Mouse (Mus musculus) myocyte (in vitro differentiated cells): ENCODE measurements around the gene Tmcc3. TPM values are rescaled to one million over a fixed set of nuclear protein-coding genes. Genes with fewer than 3 reads are reported as not detected.

Source experiments
- H3K27me3 ChIP-seq: one replicate; pipeline ENCODE4 v1.6.1; 2011; ENCODE audit not compliant: control insufficient read depth, insufficient read depth, insufficient read length
- H3K36me3 ChIP-seq: one replicate; pipeline ENCODE4 v1.6.1; 2011; ENCODE audit not compliant: control insufficient read depth, insufficient read depth
- H3K4me2 ChIP-seq: one replicate; pipeline ENCODE4 v1.6.1; 2011; ENCODE audit warnings: low read depth, control low read depth
- H3K4me3 ChIP-seq: one replicate; pipeline ENCODE4 v1.5.1; 2011; ENCODE audit warnings: mild to moderate bottlenecking, control low read depth, moderate library complexity
- H3K79me2 ChIP-seq: one replicate; pipeline ENCODE4 v1.6.1; 2011; ENCODE audit not compliant: control insufficient read depth, insufficient read depth
- H3ac ChIP-seq: one replicate; pipeline ENCODE4 v1.6.1; 2011; ENCODE audit not compliant: control insufficient read depth, insufficient read length
- CEBPB ChIP-seq: IDR thresholded peaks from 2 replicates; pipeline ENCODE4 v1.6.1; 2011; ENCODE audit warnings: mild to moderate bottlenecking, moderate library complexity; ENCODE audit not compliant: poor library complexity, insufficient read depth, severe bottlenecking
- E2F4 ChIP-seq: IDR thresholded peaks from one replicate; pipeline ENCODE4 v1.6.1; 2011; ENCODE audit warnings: mild to moderate bottlenecking, control low read depth, moderate library complexity; ENCODE audit not compliant: insufficient read depth
- MAX ChIP-seq: IDR thresholded peaks from one replicate; pipeline ENCODE4 v1.6.1; 2011; ENCODE audit warnings: low read depth, mild to moderate bottlenecking, control low read depth
- MYOD1 ChIP-seq, 3 experiments: IDR thresholded peaks; one replicate each; pipeline ENCODE4 v1.6.1; 2011; ENCODE audit warnings: control low read depth in 2 of 3, low read depth in 2 of 3, mild to moderate bottlenecking in 2 of 3, moderate library complexity in 1 of 3; ENCODE audit not compliant: insufficient read length in 2 of 3, control insufficient read depth in 1 of 3
- MYOG ChIP-seq, 3 experiments: IDR thresholded peaks; one replicate each; pipeline ENCODE4 v1.6.1; 2011; ENCODE audit warnings: control low read depth in 2 of 3, low read depth in 2 of 3, mild to moderate bottlenecking in 2 of 3; ENCODE audit not compliant: insufficient read length in 2 of 3, control insufficient read depth in 1 of 3, insufficient read depth in 1 of 3
- POLR2A ChIP-seq: IDR thresholded peaks from one replicate; pipeline ENCODE4 v1.6.1; 2011; ENCODE audit warnings: low read depth, mild to moderate bottlenecking, control low read depth, moderate library complexity; ENCODE audit not compliant: insufficient read length
- POLR2AphosphoS2 ChIP-seq: IDR thresholded peaks from one replicate; pipeline ENCODE4 v1.6.1; 2011; ENCODE audit warnings: low read depth, control low read depth; ENCODE audit not compliant: insufficient read length
- REST ChIP-seq: IDR thresholded peaks from one replicate; pipeline ENCODE4 v1.6.1; 2011; ENCODE audit warnings: mild to moderate bottlenecking, control low read depth, moderate library complexity; ENCODE audit not compliant: insufficient read depth, insufficient read length
- SRF ChIP-seq: IDR thresholded peaks from one replicate; pipeline ENCODE4 v1.6.1; 2011; ENCODE audit warnings: low read depth; ENCODE audit not compliant: control insufficient read depth, insufficient read length
- TCF12 ChIP-seq: IDR thresholded peaks from one replicate; pipeline ENCODE4 v1.6.1; 2011; ENCODE audit warnings: mild to moderate bottlenecking, control low read depth; ENCODE audit not compliant: poor library complexity, insufficient read depth, severe bottlenecking
- TCF3 ChIP-seq: IDR thresholded peaks from one replicate; pipeline ENCODE4 v1.6.1; 2011; ENCODE audit warnings: low read depth, control low read depth; ENCODE audit not compliant: insufficient read length
- USF1 ChIP-seq: IDR thresholded peaks from one replicate; pipeline ENCODE4 v1.6.1; 2011; ENCODE audit warnings: low read depth, mild to moderate bottlenecking, control low read depth, moderate library complexity
- polyA plus RNA-seq: library from polyadenylated mRNA; unstranded; fragments of >200 nt; fragmentation: generic; extraction: Trizol; gene quantifications from one replicate; pipeline ENCODE4 v1.2.1, GENCODE M21; 2012; ENCODE audit warnings: missing spikeins

Tmcc3 gene
- polyA plus RNA-seq, 1 experiment, result 16.6 TPM

- Histone ChIP-seq H3K27me3 (no peaks in the 10 kb centered on the region), H3ac (no peak overlapping the region), H3K4me2 (peak overlapping the region; percentile 57), H3K36me3 (no peaks in the 10 kb centered on the region), H3K79me2 (peaks cover 22% of the 10 kb centered on the region), H3K4me3 (no peak overlapping the region)
- TF ChIP-seq MYOD1 (IDR thresholded peaks at IDR 0.05; ENCODE audit: control insufficient read depth in 1 of 3, insufficient read length in 2 of 3, low read depth in 2 of 3), result peak in 2 of 3 experiments; percentile 82 to 87
- no peak for TF ChIP-seq MAX
- TF ChIP-seq TCF3, result peak; percentile 25
- TF ChIP-seq MYOG (IDR thresholded peaks at IDR 0.05; ENCODE audit: control insufficient read depth in 1 of 3, insufficient read depth in 1 of 3, insufficient read length in 2 of 3, low read depth in 2 of 3), result peak in 1 of 3 experiments; percentile 39
Measured at GRCm38 (mm10) chr10:94549511-94550232, 237.9 kb downstream of the Tmcc3 start.

- TF ChIP-seq MYOD1 (IDR thresholded peaks at IDR 0.05; ENCODE audit: control insufficient read depth in 1 of 3, insufficient read length in 2 of 3, low read depth in 2 of 3), result peak in 2 of 3 experiments; percentile 93
- no peak for TF ChIP-seq POLR2A
- TF ChIP-seq MYOG (IDR thresholded peaks at IDR 0.05; ENCODE audit: control insufficient read depth in 1 of 3, insufficient read depth in 1 of 3, insufficient read length in 2 of 3, low read depth in 2 of 3), result peak; percentile 33 to 99 (median 94)
- peak; percentile 82 for TF ChIP-seq TCF12
- no peak for TF ChIP-seq E2F4
- no peak for TF ChIP-seq USF1
- TF ChIP-seq REST, result no peak
- no peak for TF ChIP-seq CEBPB
- TF ChIP-seq SRF, result peak; percentile 57
- TF ChIP-seq POLR2AphosphoS2, result no peak
- peak; percentile 78 for TF ChIP-seq TCF3
- TF ChIP-seq MAX, result no peak
- H3ac ChIP-seq, result no peak overlapping the region
- peak overlapping the region; percentile 57 for H3K4me2 ChIP-seq
- no peaks in the 10 kb centered on the region for H3K27me3 ChIP-seq
- no peaks in the 10 kb centered on the region for H3K36me3 ChIP-seq
- no peak overlapping the region for H3K4me3 ChIP-seq
- peaks cover 22% of the 10 kb centered on the region for H3K79me2 ChIP-seq
Measured at GRCm38 (mm10) chr10:94550649-94551048, 238.9 kb downstream of the Tmcc3 start.

- H3K79me2 ChIP-seq, result peaks cover 23% of the 10 kb centered on the region
- no peak overlapping the region for H3K4me3 ChIP-seq
- TF ChIP-seq MYOG (IDR thresholded peaks at IDR 0.05; ENCODE audit: control insufficient read depth in 1 of 3, insufficient read depth in 1 of 3, insufficient read length in 2 of 3, low read depth in 2 of 3), result no peak
- no peak for TF ChIP-seq REST
- no peak for TF ChIP-seq TCF12
- no peak for TF ChIP-seq TCF3
- H3K4me2 ChIP-seq, result peak overlapping the region; percentile 57
- H3K36me3 ChIP-seq, result no peaks in the 10 kb centered on the region
- no peak overlapping the region for H3ac ChIP-seq
- H3K27me3 ChIP-seq, result no peaks in the 10 kb centered on the region
Measured at GRCm38 (mm10) chr10:94551065-94551464, 239.3 kb downstream of the Tmcc3 start.

- Histone ChIP-seq H3K36me3 (no peaks in the 10 kb centered on the region), H3K4me3 (no peak overlapping the region), H3K27me3 (no peaks in the 10 kb centered on the region), H3K79me2 (peaks cover 26% of the 10 kb centered on the region), H3ac (no peak overlapping the region), H3K4me2 (peak overlapping the region; percentile 57)
- no peak for TF ChIP-seq SRF
- peak in 1 of 3 experiments; percentile 14 for TF ChIP-seq MYOG (IDR thresholded peaks at IDR 0.05; ENCODE audit: control insufficient read depth in 1 of 3, insufficient read depth in 1 of 3, insufficient read length in 2 of 3, low read depth in 2 of 3)
Measured at GRCm38 (mm10) chr10:94551511-94551910, 239.8 kb downstream of the Tmcc3 start.

- Histone ChIP-seq H3ac (no peak overlapping the region), H3K4me3 (no peak overlapping the region), H3K36me3 (no peaks in the 10 kb centered on the region), H3K27me3 (no peaks in the 10 kb centered on the region), H3K4me2 (peak overlapping the region; percentile 57), H3K79me2 (peaks cover 25% of the 10 kb centered on the region)
- no peak for TF ChIP-seq MYOG (IDR thresholded peaks at IDR 0.05; ENCODE audit: control insufficient read depth in 1 of 3, insufficient read depth in 1 of 3, insufficient read length in 2 of 3, low read depth in 2 of 3)
- TF ChIP-seq REST, result no peak
- TF ChIP-seq POLR2A, result no peak
- TF ChIP-seq POLR2AphosphoS2, result no peak
- TF ChIP-seq CEBPB, result no peak
- no peak for TF ChIP-seq E2F4
- no peak for TF ChIP-seq TCF3
- TF ChIP-seq USF1, result no peak
- no peak for TF ChIP-seq TCF12
- no peak for TF ChIP-seq MYOD1 (IDR thresholded peaks at IDR 0.05; ENCODE audit: control insufficient read depth in 1 of 3, insufficient read length in 2 of 3, low read depth in 2 of 3)
- no peak for TF ChIP-seq SRF
- no peak for TF ChIP-seq MAX
Measured at GRCm38 (mm10) chr10:94551924-94552523, 240.3 kb downstream of the Tmcc3 start.
